Mouse (Mus musculus) myocyte (in vitro differentiated cells): ENCODE data around the gene Best2. TPM values are rescaled to one million over a fixed set of nuclear protein-coding genes. Genes with fewer than 3 reads are reported as not detected.

Experiments
- H3K27me3 ChIP-seq: one replicate; pipeline ENCODE4 v1.6.1; 2011; ENCODE audit not compliant: control insufficient read depth, insufficient read depth, insufficient read length
- H3K36me3 ChIP-seq: one replicate; pipeline ENCODE4 v1.6.1; 2011; ENCODE audit not compliant: control insufficient read depth, insufficient read depth
- H3K4me2 ChIP-seq: one replicate; pipeline ENCODE4 v1.6.1; 2011; ENCODE audit warnings: low read depth, control low read depth
- H3K4me3 ChIP-seq: one replicate; pipeline ENCODE4 v1.5.1; 2011; ENCODE audit warnings: mild to moderate bottlenecking, control low read depth, moderate library complexity
- H3K79me2 ChIP-seq: one replicate; pipeline ENCODE4 v1.6.1; 2011; ENCODE audit not compliant: control insufficient read depth, insufficient read depth
- H3ac ChIP-seq: one replicate; pipeline ENCODE4 v1.6.1; 2011; ENCODE audit not compliant: control insufficient read depth, insufficient read length
- CEBPB ChIP-seq: IDR thresholded peaks from 2 replicates; pipeline ENCODE4 v1.6.1; 2011; ENCODE audit warnings: mild to moderate bottlenecking, moderate library complexity; ENCODE audit not compliant: poor library complexity, insufficient read depth, severe bottlenecking
- E2F4 ChIP-seq: IDR thresholded peaks from one replicate; pipeline ENCODE4 v1.6.1; 2011; ENCODE audit warnings: mild to moderate bottlenecking, control low read depth, moderate library complexity; ENCODE audit not compliant: insufficient read depth
- MAX ChIP-seq: IDR thresholded peaks from one replicate; pipeline ENCODE4 v1.6.1; 2011; ENCODE audit warnings: low read depth, mild to moderate bottlenecking, control low read depth
- MYOD1 ChIP-seq, 3 experiments: IDR thresholded peaks; one replicate each; pipeline ENCODE4 v1.6.1; 2011; ENCODE audit warnings: control low read depth in 2 of 3, low read depth in 2 of 3, mild to moderate bottlenecking in 2 of 3, moderate library complexity in 1 of 3; ENCODE audit not compliant: insufficient read length in 2 of 3, control insufficient read depth in 1 of 3
- MYOG ChIP-seq, 3 experiments: IDR thresholded peaks; one replicate each; pipeline ENCODE4 v1.6.1; 2011; ENCODE audit warnings: control low read depth in 2 of 3, low read depth in 2 of 3, mild to moderate bottlenecking in 2 of 3; ENCODE audit not compliant: insufficient read length in 2 of 3, control insufficient read depth in 1 of 3, insufficient read depth in 1 of 3
- POLR2A ChIP-seq: IDR thresholded peaks from one replicate; pipeline ENCODE4 v1.6.1; 2011; ENCODE audit warnings: low read depth, mild to moderate bottlenecking, control low read depth, moderate library complexity; ENCODE audit not compliant: insufficient read length
- POLR2AphosphoS2 ChIP-seq: IDR thresholded peaks from one replicate; pipeline ENCODE4 v1.6.1; 2011; ENCODE audit warnings: low read depth, control low read depth; ENCODE audit not compliant: insufficient read length
- REST ChIP-seq: IDR thresholded peaks from one replicate; pipeline ENCODE4 v1.6.1; 2011; ENCODE audit warnings: mild to moderate bottlenecking, control low read depth, moderate library complexity; ENCODE audit not compliant: insufficient read depth, insufficient read length
- SRF ChIP-seq: IDR thresholded peaks from one replicate; pipeline ENCODE4 v1.6.1; 2011; ENCODE audit warnings: low read depth; ENCODE audit not compliant: control insufficient read depth, insufficient read length
- TCF12 ChIP-seq: IDR thresholded peaks from one replicate; pipeline ENCODE4 v1.6.1; 2011; ENCODE audit warnings: mild to moderate bottlenecking, control low read depth; ENCODE audit not compliant: poor library complexity, insufficient read depth, severe bottlenecking
- TCF3 ChIP-seq: IDR thresholded peaks from one replicate; pipeline ENCODE4 v1.6.1; 2011; ENCODE audit warnings: low read depth, control low read depth; ENCODE audit not compliant: insufficient read length
- USF1 ChIP-seq: IDR thresholded peaks from one replicate; pipeline ENCODE4 v1.6.1; 2011; ENCODE audit warnings: low read depth, mild to moderate bottlenecking, control low read depth, moderate library complexity
- polyA plus RNA-seq: library from polyadenylated mRNA; unstranded; fragments of >200 nt; fragmentation: generic; extraction: Trizol; gene quantifications from one replicate; pipeline ENCODE4 v1.2.1, GENCODE M21; 2012; ENCODE audit warnings: missing spikeins

The Best2 gene
- polyA plus RNA-seq, 1 experiment: not detected

DNA sequence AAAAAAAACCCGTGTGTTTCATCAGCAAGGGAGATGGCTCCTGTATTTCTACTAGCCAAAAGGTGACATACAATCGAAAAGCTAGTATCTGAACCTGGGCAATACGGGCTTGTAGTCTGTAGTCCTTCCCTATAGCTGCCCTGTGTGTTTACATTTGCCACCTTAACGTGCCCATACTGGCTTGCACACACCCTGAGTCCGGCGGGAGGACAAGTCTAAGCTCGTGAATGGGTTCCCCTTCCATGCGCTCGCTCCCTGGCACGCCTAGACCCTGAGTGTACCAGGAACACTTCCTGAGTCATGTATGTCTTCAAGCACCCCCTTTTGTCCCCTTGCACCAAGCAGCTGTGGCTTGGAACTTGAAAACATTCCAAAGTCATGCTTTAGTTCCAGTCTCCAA, 2.4 kb upstream of the Best2 start:
- Histone ChIP-seq H3K4me3 (no peak overlapping the region), H3K27me3 (peaks cover 5% of the 10 kb centered on the region), H3K36me3 (peaks cover 3% of the 10 kb centered on the region), H3ac (no peak overlapping the region), H3K4me2 (no peak overlapping the region), H3K79me2 (peaks cover 3% of the 10 kb centered on the region)
- TF ChIP-seq SRF (no peak), POLR2AphosphoS2 (peak; percentile 36), MAX (no peak), MYOD1 (IDR thresholded peaks at IDR 0.05; ENCODE audit: control insufficient read depth in 1 of 3, insufficient read length in 2 of 3, low read depth in 2 of 3) (no peak)

- H3K4me3 ChIP-seq: no peak overlapping the region
- H3K4me2 ChIP-seq: peak overlapping the region; percentile 38
- H3K36me3 ChIP-seq: no peaks in the 10 kb centered on the region
- H3K79me2 ChIP-seq: no peaks in the 10 kb centered on the region
- H3K27me3 ChIP-seq: peaks cover 14% of the 10 kb centered on the region
- TF ChIP-seq E2F4: no peak
- TF ChIP-seq MAX: no peak
- TF ChIP-seq USF1: no peak
- peak in 1 of 3 experiments; percentile 16 for TF ChIP-seq MYOG (IDR thresholded peaks at IDR 0.05; ENCODE audit: control insufficient read depth in 1 of 3, insufficient read depth in 1 of 3, insufficient read length in 2 of 3, low read depth in 2 of 3)
- no peak for TF ChIP-seq MYOD1 (IDR thresholded peaks at IDR 0.05; ENCODE audit: control insufficient read depth in 1 of 3, insufficient read length in 2 of 3, low read depth in 2 of 3)
- no peak for TF ChIP-seq TCF12
- H3ac ChIP-seq: no peak overlapping the region
Observed at GRCm38 (mm10) chr8:85013230-85013840, 996 bp downstream of the Best2 start.

DNA sequence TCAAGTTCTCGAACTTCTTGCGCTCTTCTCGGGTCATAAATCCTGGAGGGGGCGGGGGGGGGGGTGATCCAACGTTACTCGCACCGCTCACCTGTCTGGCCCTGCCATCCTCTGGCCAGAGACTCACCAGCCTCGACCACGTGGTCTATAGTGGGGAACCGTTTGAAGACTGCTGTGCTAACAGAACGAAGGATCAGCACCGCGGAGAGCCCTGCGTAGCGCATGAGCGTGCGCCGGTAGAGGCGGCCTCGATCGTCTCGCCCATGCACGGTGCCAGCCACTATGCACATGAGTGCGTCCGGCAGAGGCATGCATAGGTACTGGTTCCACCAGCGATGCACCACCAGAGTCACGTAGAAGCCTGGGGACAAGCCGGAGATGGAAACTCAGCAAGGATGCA, 3.1 kb downstream of the Best2 start:
- TF ChIP-seq POLR2AphosphoS2 (no peak), POLR2A (no peak), TCF12 (no peak), TCF3 (no peak), CEBPB (no peak), SRF (no peak), E2F4 (no peak), REST (no peak), MAX (no peak), MYOD1 (IDR thresholded peaks at IDR 0.05; ENCODE audit: control insufficient read depth in 1 of 3, insufficient read length in 2 of 3, low read depth in 2 of 3) (no peak), USF1 (no peak), MYOG (IDR thresholded peaks at IDR 0.05; ENCODE audit: control insufficient read depth in 1 of 3, insufficient read depth in 1 of 3, insufficient read length in 2 of 3, low read depth in 2 of 3) (no peak)
- Histone ChIP-seq H3K27me3 (peaks cover 14% of the 10 kb centered on the region), H3K4me2 (no peak overlapping the region)

DNA sequence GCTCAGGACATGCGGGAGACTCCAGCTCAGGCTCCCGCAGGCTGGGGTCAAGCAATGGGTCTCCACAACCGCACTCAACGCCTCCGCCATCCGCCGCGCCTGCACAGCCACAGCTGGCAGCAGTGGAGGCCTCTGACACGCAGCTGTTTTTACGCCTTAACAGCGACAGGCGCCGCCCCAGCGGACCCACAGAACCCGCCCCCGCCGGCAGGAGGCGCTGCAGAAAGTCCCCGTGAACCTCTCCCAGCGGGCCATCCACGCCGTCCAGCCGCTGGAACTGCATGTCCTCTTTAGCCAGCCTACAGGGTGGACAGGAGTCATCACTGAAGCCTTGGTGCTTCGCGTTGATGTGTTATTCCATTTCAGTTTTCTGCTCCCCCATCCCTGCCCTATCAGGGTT, 6.6 kb downstream of the Best2 start:
- no peaks in the 10 kb centered on the region for H3K79me2 ChIP-seq
- H3K27me3 ChIP-seq: peaks cover 9% of the 10 kb centered on the region
- H3K4me3 ChIP-seq: no peak overlapping the region
- no peak overlapping the region for H3ac ChIP-seq
- TF ChIP-seq MYOG (IDR thresholded peaks at IDR 0.05; ENCODE audit: control insufficient read depth in 1 of 3, insufficient read depth in 1 of 3, insufficient read length in 2 of 3, low read depth in 2 of 3) (no peak), MAX (no peak)
- no peak overlapping the region for H3K4me2 ChIP-seq
- no peaks in the 10 kb centered on the region for H3K36me3 ChIP-seq

More for the DNA sequence above, 3.1 kb downstream of the Best2 start:
- Histone ChIP-seq H3K4me3 (no peak overlapping the region), H3ac (no peak overlapping the region), H3K79me2 (no peaks in the 10 kb centered on the region), H3K36me3 (no peaks in the 10 kb centered on the region)

- no peaks in the 10 kb centered on the region for H3K79me2 ChIP-seq
- H3K4me3 ChIP-seq: no peak overlapping the region
- TF ChIP-seq MAX (no peak), USF1 (no peak), POLR2AphosphoS2 (no peak), SRF (peak; percentile 53), MYOG (IDR thresholded peaks at IDR 0.05; ENCODE audit: control insufficient read depth in 1 of 3, insufficient read depth in 1 of 3, insufficient read length in 2 of 3, low read depth in 2 of 3) (peak in 2 of 3 experiments; percentile 66 to 77), E2F4 (no peak), MYOD1 (IDR thresholded peaks at IDR 0.05; ENCODE audit: control insufficient read depth in 1 of 3, insufficient read length in 2 of 3, low read depth in 2 of 3) (peak in 1 of 3 experiments; percentile 69)
- no peaks in the 10 kb centered on the region for H3K36me3 ChIP-seq
- no peaks in the 10 kb centered on the region for H3K27me3 ChIP-seq
- peak overlapping the region; percentile 51 for H3K4me2 ChIP-seq
- no peak overlapping the region for H3ac ChIP-seq
Observed at GRCm38 (mm10) chr8:84997649-84998295, 16.6 kb downstream of the Best2 start.
